Mouse (Mus musculus) bone marrow, adult 2 months (tissue): Measurements from ENCODE around the gene Surf1. TPM values are rescaled to one million over a fixed set of nuclear protein-coding genes. Genes with fewer than 3 reads are reported as not detected.

Experiments used
- H3K27ac ChIP-seq: fragments of 200-500 bp; 2 replicates; pipeline ENCODE4 v1.5.1; 2012; ENCODE audit warnings: low read depth, mild to moderate bottlenecking, control low read depth, inconsistent platforms, low read length; ENCODE audit not compliant: control insufficient read depth, poor library complexity, insufficient read depth
- H3K4me1 ChIP-seq: fragments of 200-500 bp; 2 replicates; pipeline ENCODE4 v1.6.1; 2011; ENCODE audit warnings: low read length; ENCODE audit not compliant: control insufficient read depth, insufficient read depth
- H3K4me3 ChIP-seq: fragments of 200-500 bp; replicated peaks from 2 replicates; pipeline ENCODE3; 2011; ENCODE audit warnings: mild to moderate bottlenecking, low read depth, low read length, control low read depth; ENCODE audit not compliant: control insufficient read depth
- CTCF ChIP-seq: fragments of 200-500 bp; IDR thresholded peaks from 2 replicates; pipeline ENCODE4 v1.5.1; 2011; ENCODE audit warnings: low read length, control low read depth; ENCODE audit not compliant: control insufficient read depth, insufficient read depth
- POLR2A ChIP-seq: fragments of 200-500 bp; IDR thresholded peaks from 2 replicates; pipeline ENCODE4 v1.6.1; 2011; ENCODE audit warnings: low read depth, mild to moderate bottlenecking, control low read depth, low read length, borderline replicate concordance; ENCODE audit not compliant: control insufficient read depth
- WGBS: fragments of 180-500 bp; shearing (Covaris S2); methylation state at CpG from one replicate; pipeline ENCODE4 v1.1.7; 2018; 5-methylcytosine and 5-hydroxymethylcytosine counted together
- polyA plus RNA-seq: library from polyadenylated mRNA; stranded (reverse); fragments of >200 nt; gene quantifications from 2 replicates; pipeline ENCODE4 v1.2.4, GENCODE M21; 2011; ENCODE audit warnings: low replicate concordance; ENCODE audit not compliant: missing spikeins, insufficient read depth, insufficient read length

The Surf1 gene
- polyA plus RNA-seq, 1 experiment: 58.4 TPM

- H3K4me1 ChIP-seq: no peaks in the 10 kb centered on the region
- TF ChIP-seq CTCF: no peak
- TF ChIP-seq POLR2A: no peak
- H3K27ac ChIP-seq: no peak overlapping the region
Observed at GRCm38 (mm10) chr2:26878571-26878970, 37.8 kb downstream of the Surf1 start.

GRCm38 (mm10) chr2:26870666-26871065 lies 45.7 kb downstream of the Surf1 start:
- WGBS: 68% methylated on average over 6 of the region's 6 CpGs
- TF ChIP-seq POLR2A (no peak), CTCF (no peak)

More at GRCm38 (mm10) chr2:26878571-26878970, 37.8 kb downstream of the Surf1 start:
- no peak overlapping the region for H3K4me3 ChIP-seq

GRCm38 (mm10) chr2:26864879-26865278 lies 51.5 kb downstream of the Surf1 start, which contains the start of gene Abo:
Abo (minus strand) TSS chr2:26864979.
- Histone ChIP-seq H3K4me1 (no peaks in the 10 kb centered on the region; the same call in 1 of the 2 replicates), H3K4me3 (no peak within 1 kb of the TSS), H3K27ac (no peak within 1 kb of the TSS)
- no peak for TF ChIP-seq POLR2A
- no peak for TF ChIP-seq CTCF
- WGBS: 61% methylated on average over 3 of the region's 3 CpGs

More at GRCm38 (mm10) chr2:26870666-26871065, 45.7 kb downstream of the Surf1 start:
- Histone ChIP-seq H3K27ac (no peak overlapping the region), H3K4me3 (no peak overlapping the region), H3K4me1 (no peaks in the 10 kb centered on the region)

Other genes with a start within 250 kb of the Surf1 start
- not detected in 2 replicates for gene Lcn4, start 245.2 kb downstream of the Surf1 start, polyA plus RNA-seq
- not detected in 2 replicates for gene Abo, start 51.6 kb downstream of the Surf1 start, polyA plus RNA-seq
- gene Surf6, start 13.7 kb downstream of the Surf1 start, polyA plus RNA-seq: 7.5 and 23.5 TPM in 2 replicates
- 13.0 and 13.1 TPM in 2 replicates for gene Med22, start 5.9 kb downstream of the Surf1 start, polyA plus RNA-seq
- 161 and 199 TPM in 2 replicates for gene Rpl7a, start 5.8 kb downstream of the Surf1 start, polyA plus RNA-seq
- gene Surf2, start 163 bp downstream of the Surf1 start, polyA plus RNA-seq: 17.7 and 36.9 TPM in 2 replicates
- gene Surf4, start 17.4 kb upstream of the Surf1 start, polyA plus RNA-seq: 18.0 and 32.3 TPM in 2 replicates
- gene Stkld1, start 17.5 kb upstream of the Surf1 start, polyA plus RNA-seq: 0.70 TPM in 1 of 2 replicates, not detected in the other
- 17.7 and 29.5 TPM in 2 replicates for gene Rexo4, start 47.9 kb upstream of the Surf1 start, polyA plus RNA-seq
- not detected in 2 replicates for gene Adamts13, start 56.9 kb upstream of the Surf1 start, polyA plus RNA-seq
- 11.8 and 20.8 TPM in 2 replicates for gene Cacfd1, start 93.4 kb upstream of the Surf1 start, polyA plus RNA-seq
- 6.3 and 26.1 TPM in 2 replicates for gene Slc2a6, start 111.5 kb upstream of the Surf1 start, polyA plus RNA-seq
- gene Mymk, start 155.6 kb upstream of the Surf1 start, polyA plus RNA-seq: not detected in 2 replicates
- gene Adamtsl2, start 162.8 kb upstream of the Surf1 start, polyA plus RNA-seq: 0.85 TPM in 1 of 2 replicates, not detected in the other
- gene Fam163b, start 226.0 kb upstream of the Surf1 start, polyA plus RNA-seq: not detected in 2 replicates
- not detected in 2 replicates for gene Dbh, start 248.7 kb upstream of the Surf1 start, polyA plus RNA-seq